Mouse (Mus musculus) embryonic facial prominence, embryonic 11.5 days (tissue): ENCODE data around the gene Pla2g6. TPM values are rescaled to one million over a fixed set of nuclear protein-coding genes. Genes with fewer than 3 reads are reported as not detected.

Experiments used
- ATAC-seq: fragments of 200-750 bp; cut with Nextera tagmentation; replicated peaks from 2 replicates; pipeline ENCODE4 v1.8.0; 2017; ENCODE audit warnings: low read depth; ENCODE audit not compliant: insufficient number of reproducible peaks, low FRiP score, low TSS enrichment
- DNase-seq: peaks from one replicate; pipeline ENCODE4 v3.0.0-alpha.2; 2015; ENCODE audit warnings: low spot score
- H3K27ac ChIP-seq: fragments of 300-500 bp; sonication (generic); replicated peaks from 2 replicates; pipeline ENCODE4 v1.5.1; 2014; ENCODE audit warnings: mild to moderate bottlenecking, low read depth, low read length, control low read depth
- H3K27me3 ChIP-seq: fragments of 300-500 bp; sonication (generic); 2 replicates; pipeline ENCODE4 v1.6.1; 2014; ENCODE audit warnings: mild to moderate bottlenecking, low read length, moderate library complexity, mixed read lengths; ENCODE audit not compliant: control insufficient read depth, insufficient read depth
- H3K36me3 ChIP-seq: fragments of 300-500 bp; sonication (generic); replicated peaks from 2 replicates; pipeline ENCODE4 v1.6.1; 2014; ENCODE audit warnings: low read depth, mild to moderate bottlenecking, low read length, moderate library complexity, mixed read lengths; ENCODE audit not compliant: control insufficient read depth, insufficient read depth
- H3K4me1 ChIP-seq: fragments of 300-500 bp; sonication (generic); 2 replicates; pipeline ENCODE4 v1.6.1; 2014; ENCODE audit warnings: low read length, mixed read lengths; ENCODE audit not compliant: control insufficient read depth, insufficient read depth
- H3K4me2 ChIP-seq: fragments of 300-500 bp; sonication (generic); 2 replicates; pipeline ENCODE4 v1.6.1; 2014; ENCODE audit warnings: low read depth, mild to moderate bottlenecking, control low read depth, low read length, moderate library complexity
- H3K4me3 ChIP-seq: fragments of 300-500 bp; sonication (generic); 2 replicates; pipeline ENCODE4 v1.5.1; 2014; ENCODE audit warnings: low read depth, low read length, control low read depth
- H3K9ac ChIP-seq: fragments of 300-500 bp; sonication (generic); replicated peaks from 2 replicates; pipeline ENCODE4 v1.6.1; 2014; ENCODE audit warnings: mild to moderate bottlenecking, control low read depth, low read length
- H3K9me3 ChIP-seq: fragments of 300-500 bp; sonication (generic); replicated peaks from 2 replicates; pipeline ENCODE4 v1.6.1; 2016; ENCODE audit warnings: mild to moderate bottlenecking, low read length, inconsistent platforms, mixed read lengths; ENCODE audit not compliant: control insufficient read depth
- WGBS: fragments of 180-500 bp; shearing (Covaris S2); extraction: QIAGEN DNeasy Blood & Tissue Kit; methylation state at CpG from one replicate; pipeline ENCODE4 v1.1.7; 2014; 5-methylcytosine and 5-hydroxymethylcytosine counted together
- polyA plus RNA-seq: library from polyadenylated mRNA; unstranded; fragments of >200 nt; fragmentation: Nextera tagmentation; extraction: Ambion mirVana; gene quantifications from 2 replicates; pipeline ENCODE4 v1.2.1, GENCODE M21; 2014

The Pla2g6 gene
- polyA plus RNA-seq, 1 experiment from 2014 or later = 11.8 TPM

DNA sequence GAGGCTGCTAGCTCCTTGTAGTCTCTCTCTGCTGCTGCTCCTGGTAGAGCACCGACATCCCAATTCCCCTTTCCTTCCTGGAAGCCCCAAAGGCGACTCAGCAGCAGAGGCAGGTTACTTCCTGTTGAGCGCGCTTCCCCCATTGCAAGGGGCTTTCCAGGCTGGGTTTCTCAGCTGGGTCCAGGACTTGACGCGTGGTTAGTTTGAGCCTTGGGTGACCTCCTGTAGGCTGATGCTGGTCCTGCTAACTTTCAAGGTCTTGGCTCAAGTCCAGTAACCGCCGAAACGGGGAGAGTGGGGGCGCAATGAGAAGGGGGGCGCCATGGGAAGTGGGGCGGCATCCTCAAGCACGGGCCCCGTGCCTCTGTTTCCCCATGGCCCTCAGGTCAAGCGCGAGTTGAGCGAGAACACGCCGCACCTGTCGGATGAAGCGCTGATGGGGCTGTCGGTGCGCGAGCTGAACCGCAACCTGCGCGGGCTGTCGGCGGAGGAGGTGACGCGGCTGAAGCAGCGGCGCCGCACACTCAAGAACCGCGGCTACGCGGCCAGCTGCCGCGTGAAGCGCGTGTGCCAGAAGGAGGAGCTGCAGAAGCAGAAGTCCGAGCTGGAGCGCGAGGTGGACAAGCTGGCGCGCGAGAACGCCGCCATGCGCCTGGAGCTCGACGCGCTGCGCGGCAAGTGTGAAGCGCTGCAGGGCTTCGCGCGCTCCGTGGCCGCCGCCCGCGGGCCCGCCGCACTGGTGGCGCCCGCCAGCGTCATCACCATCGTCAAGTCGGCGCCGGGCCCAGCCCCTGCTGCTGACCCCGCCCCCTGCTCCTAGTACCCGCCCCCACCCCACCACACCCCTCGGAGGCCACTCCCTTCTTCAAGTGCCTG, 29.1 kb upstream of the Pla2g6 start:
- DNase-seq = peak; percentile 84
- H3K9me3 ChIP-seq = no peaks in the 10 kb centered on the region
- peaks cover 2% of the 10 kb centered on the region; the same call in 1 of the 2 replicates for H3K36me3 ChIP-seq
- peaks cover 8% of the 10 kb centered on the region; the same call in 1 of the 2 replicates for H3K4me1 ChIP-seq
- peak overlapping the region; percentile 65 for H3K9ac ChIP-seq
- under 1% methylated on average over 71 of the region's 77 CpGs for WGBS
- peak; percentile 77 for ATAC-seq
- no peak overlapping the region for H3K27ac ChIP-seq
- H3K4me3 ChIP-seq = peak overlapping the region; percentile 43
- peak overlapping the region; percentile 93 for H3K4me2 ChIP-seq
- H3K27me3 ChIP-seq = no peaks in the 10 kb centered on the region; the same call in 1 of the 2 replicates

GRCm38 (mm10) chr15:79356481-79356880, 28.3 kb upstream of the Pla2g6 start:
- Histone ChIP-seq H3K36me3 (peaks cover 2% of the 10 kb centered on the region; the same call in 1 of the 2 replicates), H3K9me3 (no peaks in the 10 kb centered on the region), H3K4me3 (no peak overlapping the region; the same call in 1 of the 2 replicates), H3K27me3 (no peaks in the 10 kb centered on the region; the same call in 1 of the 2 replicates), H3K4me1 (peaks cover 8% of the 10 kb centered on the region; the same call in 1 of the 2 replicates), H3K27ac (no peak overlapping the region), H3K9ac (no peak overlapping the region), H3K4me2 (peak overlapping the region; percentile 93; the same call in 1 of the 2 replicates)
- 81% methylated on average over 8 of the region's 8 CpGs for WGBS
- no peak for DNase-seq
- ATAC-seq = no peak

DNA sequence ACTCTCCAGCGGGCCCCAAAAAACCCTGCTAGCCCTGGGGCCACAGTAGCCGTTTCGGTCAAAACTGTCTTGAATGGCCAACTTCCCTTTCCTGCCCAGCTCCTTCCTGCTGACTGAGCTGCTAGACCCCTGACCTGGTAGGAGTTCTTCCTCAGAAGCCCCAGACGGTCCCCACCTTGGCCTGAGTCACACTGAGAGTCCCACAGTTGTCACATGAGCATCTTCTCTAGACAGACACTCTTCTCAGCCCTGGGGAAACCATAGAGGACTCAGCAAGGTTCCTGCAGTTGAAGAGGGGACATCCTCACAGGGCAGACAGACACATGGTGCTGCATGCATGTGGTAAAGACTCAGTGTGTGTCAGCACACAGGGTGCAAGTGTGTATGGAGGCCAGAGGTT, 26.4 kb upstream of the Pla2g6 start:
- ATAC-seq = no peak
- DNase-seq = no peak
- Histone ChIP-seq H3K4me3 (no peak overlapping the region), H3K27ac (no peak overlapping the region), H3K27me3 (no peaks in the 10 kb centered on the region; the same call in 1 of the 2 replicates), H3K4me2 (no peak overlapping the region), H3K36me3 (no peaks in the 10 kb centered on the region), H3K9me3 (no peaks in the 10 kb centered on the region), H3K9ac (no peak overlapping the region), H3K4me1 (peaks cover 8% of the 10 kb centered on the region; the same call in 1 of the 2 replicates)
- WGBS = 64% methylated on average over 4 of the region's 4 CpGs

- Histone ChIP-seq H3K4me1 (peaks cover 8% of the 10 kb centered on the region; the same call in 1 of the 2 replicates), H3K27ac (no peak overlapping the region), H3K36me3 (no peaks in the 10 kb centered on the region), H3K4me2 (no peak overlapping the region), H3K4me3 (no peak overlapping the region), H3K9me3 (no peaks in the 10 kb centered on the region), H3K9ac (no peak overlapping the region), H3K27me3 (no peaks in the 10 kb centered on the region; the same call in 1 of the 2 replicates)
- 88% methylated on average over 5 of the region's 5 CpGs for WGBS
- DNase-seq (no peak), ATAC-seq (no peak)
These were observed 25.6 kb upstream of the Pla2g6 start for GRCm38 (mm10) chr15:79353690-79354305.

DNA sequence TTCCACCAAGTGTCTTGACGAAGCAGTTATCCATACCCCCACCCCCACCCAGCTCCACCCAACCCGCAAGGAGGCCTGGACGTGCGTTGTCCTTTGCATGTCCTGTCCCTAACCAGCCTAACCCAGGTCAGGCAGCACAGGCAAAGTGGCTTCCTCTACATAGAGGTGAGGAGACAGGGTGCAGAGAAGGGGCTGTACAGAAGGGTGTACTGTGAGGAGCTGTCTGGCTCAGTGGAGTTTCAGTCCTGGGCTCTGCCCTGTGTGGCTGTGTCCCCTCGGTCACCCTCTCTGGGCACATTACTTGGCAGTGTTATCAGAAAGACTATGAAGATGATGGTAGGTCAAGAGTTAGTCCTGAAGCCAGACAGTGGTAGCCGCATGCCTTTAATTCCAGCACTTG, 24.3 kb upstream of the Pla2g6 start:
- Histone ChIP-seq H3K9me3 (no peaks in the 10 kb centered on the region), H3K9ac (no peak overlapping the region), H3K27me3 (no peaks in the 10 kb centered on the region; the same call in 1 of the 2 replicates), H3K27ac (no peak overlapping the region), H3K4me3 (no peak overlapping the region), H3K4me1 (peaks cover 10% of the 10 kb centered on the region; the same call in 1 of the 2 replicates), H3K36me3 (no peaks in the 10 kb centered on the region), H3K4me2 (no peak overlapping the region)
- no peak for ATAC-seq
- WGBS = 85% methylated on average over 6 of the region's 6 CpGs
- no peak for DNase-seq

- ATAC-seq = no peak
- 26% methylated on average over 15 of the region's 15 CpGs for WGBS
- H3K36me3 ChIP-seq = no peaks in the 10 kb centered on the region
- no peak overlapping the region for H3K27ac ChIP-seq
- H3K4me3 ChIP-seq = no peak overlapping the region
- H3K4me1 ChIP-seq = peaks cover 7% of the 10 kb centered on the region; the same call in 1 of the 2 replicates
- no peak overlapping the region for H3K4me2 ChIP-seq
- no peaks in the 10 kb centered on the region; the same call in 1 of the 2 replicates for H3K27me3 ChIP-seq
- no peaks in the 10 kb centered on the region for H3K9me3 ChIP-seq
- DNase-seq = no peak
- no peak overlapping the region for H3K9ac ChIP-seq
These were observed 23.2 kb upstream of the Pla2g6 start for GRCm38 (mm10) chr15:79351331-79351767.

DNA sequence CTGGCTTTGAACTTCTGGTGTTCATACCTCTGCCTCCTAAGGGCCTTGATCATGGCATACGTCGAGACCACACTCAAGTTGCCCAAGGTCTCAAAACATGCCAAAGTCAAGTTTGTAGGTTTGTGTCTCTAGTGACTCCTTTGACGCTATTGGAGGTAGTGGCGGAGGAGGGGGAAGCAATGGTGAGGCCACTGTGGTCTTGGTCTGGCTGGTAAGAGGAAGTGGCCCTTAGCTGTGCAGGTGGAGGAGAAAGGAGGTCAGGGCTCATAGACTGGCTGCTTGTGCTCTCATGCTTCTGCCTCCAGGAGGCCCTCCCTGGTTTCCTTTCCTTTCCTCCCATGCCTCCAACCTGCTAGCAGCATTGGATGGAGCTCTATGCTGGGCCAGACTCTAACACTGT, 22.7 kb upstream of the Pla2g6 start:
- Histone ChIP-seq H3K27me3 (no peaks in the 10 kb centered on the region; the same call in 1 of the 2 replicates), H3K4me1 (peaks cover 7% of the 10 kb centered on the region; the same call in 1 of the 2 replicates), H3K36me3 (no peaks in the 10 kb centered on the region), H3K27ac (no peak overlapping the region), H3K9ac (no peak overlapping the region), H3K4me2 (no peak overlapping the region), H3K4me3 (no peak overlapping the region), H3K9me3 (no peaks in the 10 kb centered on the region)
- ATAC-seq (no peak), DNase-seq (no peak)
- 86% methylated on average over 4 of the region's 4 CpGs for WGBS
